Mouse (Mus musculus): ENCODE data around the gene Gpr137b.
"Not testable (repeated sequence)": the region's sequence is repeated elsewhere in the genome, so short reads cannot be mapped to it uniquely, and the experiment has no call there.

GRCm38 (mm10) chr13:13360045-13360444, 33.8 kb downstream of the Gpr137b start:
- TF ChIP-seq CTCF (conservative IDR thresholded peaks at IDR 0.05; ENCODE audit: low read length); NANOG (IDR thresholded peaks at IDR 0.05; ENCODE audit: borderline replicate concordance, low read length): not testable (repeated sequence)
